Mouse (Mus musculus): ENCODE measurements at regions not wholly inside any gene's neighbourhood (a gene's known extent, or its start where the extent isn't known, plus 50 kb on each side); places are given as distances from the start of the nearest gene placed in this dataset.
A peak's percentile ranks its signal among the peaks of the same experiment; 100 is the strongest.
"Not testable (repeated sequence)": the region's sequence is repeated elsewhere in the genome, so short reads cannot be mapped to it uniquely, and the experiment has no call there.

GRCm38 (mm10) chr15:41283199-41283598, 1149.0 kb downstream of the 9330182O14Rik start:
- H3K36me3 ChIP-seq (replicated peaks) = no peaks in the 10 kb centered on the region
- H3K27ac ChIP-seq = no peak overlapping the region
- H3K27me3 ChIP-seq = no peaks in the 10 kb centered on the region
- H3K4me3 ChIP-seq (replicated peaks) = no peak overlapping the region
- H3K9me3 ChIP-seq = no peaks in the 10 kb centered on the region
- no peak overlapping the region for H3K4me2 ChIP-seq
- 88% methylated on average over 1 of the region's 1 CpGs for WGBS
- H3K4me1 ChIP-seq = no peaks in the 10 kb centered on the region
- H3K9ac ChIP-seq = no peak overlapping the region
- ATAC-seq (ENCODE audit: low FRiP score) = no peak

GRCm38 (mm10) chr15:41286809-41287413, 1152.7 kb downstream of the 9330182O14Rik start:
- no peak overlapping the region for H3K4me2 ChIP-seq
- no peak for ATAC-seq (ENCODE audit: low FRiP score)
- no peaks in the 10 kb centered on the region for H3K9me3 ChIP-seq
- 80% methylated on average over 5 of the region's 5 CpGs for WGBS
- no peaks in the 10 kb centered on the region for H3K4me1 ChIP-seq
- no peaks in the 10 kb centered on the region for H3K27me3 ChIP-seq
- H3K36me3 ChIP-seq (replicated peaks) = no peaks in the 10 kb centered on the region
- H3K27ac ChIP-seq = no peak overlapping the region
- H3K4me3 ChIP-seq (replicated peaks) = no peak overlapping the region
- H3K9ac ChIP-seq = no peak overlapping the region

- no peak overlapping the region for H3K9ac ChIP-seq
- ATAC-seq (ENCODE audit: low FRiP score) = no peak
- no peaks in the 10 kb centered on the region for H3K9me3 ChIP-seq
- H3K4me2 ChIP-seq = no peak overlapping the region
- no peak overlapping the region for H3K4me3 ChIP-seq (replicated peaks)
- H3K4me1 ChIP-seq = no peaks in the 10 kb centered on the region
- H3K27me3 ChIP-seq = no peaks in the 10 kb centered on the region
- H3K27ac ChIP-seq = no peak overlapping the region
- H3K36me3 ChIP-seq (replicated peaks) = no peaks in the 10 kb centered on the region
- WGBS = 69% methylated on average over 4 of the region's 4 CpGs
These were observed 1163.3 kb downstream of the 9330182O14Rik start for GRCm38 (mm10) chr15:41297419-41297818.

GRCm38 (mm10) chr15:41306638-41307037, 1172.5 kb downstream of the 9330182O14Rik start:
- H3K4me1 ChIP-seq = no peaks in the 10 kb centered on the region
- no peak for ATAC-seq (ENCODE audit: low FRiP score)
- no peaks in the 10 kb centered on the region for H3K36me3 ChIP-seq (replicated peaks)
- no peak overlapping the region for H3K4me3 ChIP-seq (replicated peaks)
- H3K4me2 ChIP-seq = no peak overlapping the region
- no peak overlapping the region for H3K9ac ChIP-seq
- H3K9me3 ChIP-seq = no peaks in the 10 kb centered on the region
- no peaks in the 10 kb centered on the region for H3K27me3 ChIP-seq
- 74% methylated on average over 1 of the region's 1 CpGs for WGBS
- H3K27ac ChIP-seq = no peak overlapping the region

GRCm38 (mm10) chr15:41311728-41312320, 1177.7 kb downstream of the 9330182O14Rik start:
- H3K27me3 ChIP-seq = no peaks in the 10 kb centered on the region
- H3K9me3 ChIP-seq = no peaks in the 10 kb centered on the region
- no peak overlapping the region for H3K4me2 ChIP-seq
- no peak overlapping the region for H3K4me3 ChIP-seq (replicated peaks)
- no peaks in the 10 kb centered on the region for H3K4me1 ChIP-seq
- H3K36me3 ChIP-seq (replicated peaks) = no peaks in the 10 kb centered on the region
- no peak for ATAC-seq (ENCODE audit: low FRiP score)
- H3K27ac ChIP-seq = no peak overlapping the region
- 70% methylated on average over 5 of the region's 5 CpGs for WGBS
- H3K9ac ChIP-seq = no peak overlapping the region

- WGBS = 86% methylated on average over 4 of the region's 4 CpGs
- Histone ChIP-seq H3K27me3 (no peaks in the 10 kb centered on the region), H3K36me3 (replicated peaks) (no peaks in the 10 kb centered on the region), H3K9me3 (no peaks in the 10 kb centered on the region), H3K9ac (no peak overlapping the region), H3K4me1 (no peaks in the 10 kb centered on the region), H3K27ac (no peak overlapping the region), H3K4me3 (replicated peaks) (no peak overlapping the region), H3K4me2 (no peak overlapping the region)
- no peak for ATAC-seq (ENCODE audit: low FRiP score)
These were observed 1180.8 kb downstream of the 9330182O14Rik start for GRCm38 (mm10) chr15:41314916-41315315.

- Histone ChIP-seq H3K9ac (no peak overlapping the region), H3K27me3 (no peaks in the 10 kb centered on the region), H3K27ac (no peak overlapping the region), H3K4me3 (replicated peaks) (no peak overlapping the region), H3K4me1 (no peaks in the 10 kb centered on the region), H3K4me2 (no peak overlapping the region), H3K36me3 (replicated peaks) (no peaks in the 10 kb centered on the region), H3K9me3 (no peaks in the 10 kb centered on the region)
- 30% methylated on average over 7 of the region's 7 CpGs for WGBS
- ATAC-seq (ENCODE audit: low FRiP score) = peak; percentile 55; the same call in 1 of the 2 replicates
These were observed 1191.6 kb downstream of the 9330182O14Rik start for GRCm38 (mm10) chr15:41325633-41326252.

- H3K9ac ChIP-seq = no peak overlapping the region
- ATAC-seq (ENCODE audit: low FRiP score) = no peak
- no peaks in the 10 kb centered on the region for H3K4me1 ChIP-seq
- H3K4me3 ChIP-seq (replicated peaks) = no peak overlapping the region
- H3K4me2 ChIP-seq = no peak overlapping the region
- H3K27me3 ChIP-seq = no peaks in the 10 kb centered on the region
- H3K9me3 ChIP-seq = no peaks in the 10 kb centered on the region
- 82% methylated on average over 2 of the region's 2 CpGs for WGBS
- H3K27ac ChIP-seq = no peak overlapping the region
- no peaks in the 10 kb centered on the region for H3K36me3 ChIP-seq (replicated peaks)
These were observed 1195.1 kb downstream of the 9330182O14Rik start for GRCm38 (mm10) chr15:41329286-41329685.

GRCm38 (mm10) chr15:41330085-41330484, 1195.9 kb downstream of the 9330182O14Rik start:
- no peaks in the 10 kb centered on the region for H3K27me3 ChIP-seq
- ATAC-seq (ENCODE audit: low FRiP score) = no peak
- no peak overlapping the region for H3K4me3 ChIP-seq (replicated peaks)
- no peaks in the 10 kb centered on the region for H3K9me3 ChIP-seq
- H3K36me3 ChIP-seq (replicated peaks) = no peaks in the 10 kb centered on the region
- H3K4me2 ChIP-seq = no peak overlapping the region
- 58% methylated on average over 2 of the region's 2 CpGs for WGBS
- no peak overlapping the region for H3K9ac ChIP-seq
- no peaks in the 10 kb centered on the region for H3K4me1 ChIP-seq
- H3K27ac ChIP-seq = no peak overlapping the region

- H3K27ac ChIP-seq = no peak overlapping the region
- H3K9ac ChIP-seq = no peak overlapping the region
- no peaks in the 10 kb centered on the region for H3K27me3 ChIP-seq
- no peaks in the 10 kb centered on the region for H3K4me1 ChIP-seq
- H3K36me3 ChIP-seq (replicated peaks) = no peaks in the 10 kb centered on the region
- H3K4me2 ChIP-seq = no peak overlapping the region
- H3K9me3 ChIP-seq = no peaks in the 10 kb centered on the region
- WGBS = 89% methylated on average over 1 of the region's 1 CpGs
- no peak for ATAC-seq (ENCODE audit: low FRiP score)
- H3K4me3 ChIP-seq (replicated peaks) = no peak overlapping the region
These were observed 1198.3 kb downstream of the 9330182O14Rik start for GRCm38 (mm10) chr15:41332451-41332850.

GRCm38 (mm10) chr15:41333165-41333564, 1199.0 kb downstream of the 9330182O14Rik start:
- Histone ChIP-seq H3K4me2 (no peak overlapping the region), H3K9me3 (no peaks in the 10 kb centered on the region), H3K27ac (no peak overlapping the region), H3K36me3 (replicated peaks) (no peaks in the 10 kb centered on the region), H3K4me3 (replicated peaks) (no peak overlapping the region), H3K4me1 (no peaks in the 10 kb centered on the region), H3K27me3 (no peaks in the 10 kb centered on the region), H3K9ac (no peak overlapping the region)
- 86% methylated on average over 3 of the region's 3 CpGs for WGBS
- ATAC-seq (ENCODE audit: low FRiP score) = no peak

- 83% methylated on average over 2 of the region's 2 CpGs for WGBS
- not testable (repeated sequence) for ATAC-seq (ENCODE audit: low FRiP score)
These were observed 1206.5 kb downstream of the 9330182O14Rik start for GRCm38 (mm10) chr15:41340621-41341020.

GRCm38 (mm10) chr15:41345554-41345953, 1211.4 kb downstream of the 9330182O14Rik start:
- no peak for ATAC-seq (ENCODE audit: low FRiP score)
- Histone ChIP-seq H3K4me2 (no peak overlapping the region), H3K4me3 (replicated peaks) (no peak overlapping the region), H3K36me3 (replicated peaks) (no peaks in the 10 kb centered on the region), H3K9me3 (peaks cover 7% of the 10 kb centered on the region; the same call in 1 of the 2 replicates), H3K4me1 (no peaks in the 10 kb centered on the region), H3K9ac (no peak overlapping the region), H3K27me3 (no peaks in the 10 kb centered on the region), H3K27ac (no peak overlapping the region)
- WGBS = 88% methylated on average over 2 of the region's 2 CpGs

More at GRCm38 (mm10) chr15:41340621-41341020, 1206.5 kb downstream of the 9330182O14Rik start:
- H3K9me3 ChIP-seq; H3K36me3 ChIP-seq (replicated peaks); H3K27me3 ChIP-seq; H3K4me1 ChIP-seq; H3K4me2 ChIP-seq; H3K27ac ChIP-seq; H3K4me3 ChIP-seq (replicated peaks); H3K9ac ChIP-seq: not testable (repeated sequence)
